Mouse (Mus musculus): Measurements from ENCODE around the gene Gpd2. TPM values are rescaled to one million over a fixed set of nuclear protein-coding genes. Genes with fewer than 3 reads are reported as not detected.
A peak's percentile ranks its signal among the peaks of the same experiment; 100 is the strongest.

Gene Gpd2
- total RNA-seq, 2 experiments from 2014 or later, result 18.7 to 20.8 TPM

DNA sequence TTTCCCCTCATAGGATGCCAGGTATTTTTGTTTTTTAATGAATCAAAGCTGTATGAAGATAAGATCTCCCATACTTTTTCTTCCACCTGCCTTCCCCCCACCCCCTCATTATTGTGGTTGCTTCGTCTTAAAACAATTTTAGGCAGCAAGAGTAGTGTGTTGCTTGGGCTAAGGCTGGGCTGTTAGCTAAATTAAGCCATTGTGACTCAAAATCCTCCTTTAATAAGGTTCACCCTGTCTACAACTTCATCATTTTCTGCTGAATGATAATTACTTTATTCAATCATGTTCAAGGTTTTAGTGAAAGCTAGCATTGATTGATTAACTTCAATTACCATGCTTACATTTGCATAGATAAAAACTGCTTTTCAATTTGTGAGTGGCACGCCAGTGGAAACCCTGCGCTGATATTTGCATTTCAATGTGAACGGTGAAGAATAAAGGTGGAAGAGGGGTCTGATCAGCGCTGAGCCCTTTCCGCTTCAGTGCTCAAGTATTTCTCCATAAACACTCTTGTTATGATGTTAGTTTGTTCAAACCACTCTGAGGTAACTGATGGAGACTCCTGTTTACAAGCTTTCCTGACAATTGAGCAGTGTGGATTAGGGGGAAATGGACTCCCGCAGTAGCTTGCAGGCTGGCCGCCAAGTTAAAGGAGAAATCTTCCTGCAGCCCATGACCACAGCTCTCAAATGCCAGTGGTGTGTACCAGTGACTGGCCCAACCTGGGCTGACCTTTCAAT, 140.9 kb downstream of the Gpd2 start:
- ATAC-seq (ENCODE audit: poor library complexity, severe bottlenecking), result no peak

DNA sequence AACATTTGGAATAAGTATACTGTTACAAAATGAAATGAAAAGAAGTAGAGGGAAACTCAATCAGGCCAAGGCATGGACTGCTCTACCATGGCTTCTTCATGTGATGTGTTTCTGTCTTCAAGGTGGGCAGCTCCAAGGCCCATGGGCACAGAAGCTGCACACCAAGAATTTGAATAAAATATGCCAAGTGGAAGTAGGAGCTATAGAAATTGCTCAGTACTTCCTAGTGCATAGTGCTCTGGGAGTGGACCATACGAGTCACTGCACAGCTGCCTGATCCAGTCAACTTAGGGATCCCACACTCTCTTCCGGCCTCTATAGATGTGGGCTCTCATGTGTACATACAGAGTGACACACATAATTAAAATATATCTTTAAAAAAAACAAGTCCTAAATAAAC, 147.2 kb downstream of the Gpd2 start:
- no peak for ATAC-seq (ENCODE audit: poor library complexity, severe bottlenecking)

- ATAC-seq (ENCODE audit: poor library complexity, severe bottlenecking), result no peak
Measured at GRCm38 (mm10) chr2:57387816-57388215, 150.4 kb downstream of the Gpd2 start.

DNA sequence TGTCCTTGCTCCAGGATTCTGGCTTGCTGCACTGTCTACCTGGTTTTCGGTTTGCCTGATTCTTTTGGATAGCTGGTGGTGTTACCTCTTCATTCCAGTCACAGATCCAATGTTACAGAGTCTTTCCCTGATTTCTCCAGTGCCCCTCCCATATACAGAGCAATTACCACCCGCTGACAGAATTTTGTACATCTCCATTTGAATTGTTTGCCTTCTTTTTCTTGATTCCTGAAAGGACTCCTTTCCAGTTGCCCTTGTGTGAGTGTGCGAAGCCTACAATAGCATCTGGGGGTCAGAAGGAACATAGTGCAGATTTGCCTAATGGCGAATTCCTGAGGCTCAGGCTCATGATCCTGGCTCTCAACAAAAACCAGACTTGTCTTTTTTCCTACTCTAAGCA, 157.6 kb downstream of the Gpd2 start:
- no peak for ATAC-seq (ENCODE audit: poor library complexity, severe bottlenecking)

- no peak for ATAC-seq (ENCODE audit: poor library complexity, severe bottlenecking)
Measured at GRCm38 (mm10) chr2:57396061-57396460, 158.6 kb downstream of the Gpd2 start.

- ATAC-seq (ENCODE audit: poor library complexity, severe bottlenecking), result no peak
Measured at GRCm38 (mm10) chr2:57397727-57398126, 160.3 kb downstream of the Gpd2 start.

DNA sequence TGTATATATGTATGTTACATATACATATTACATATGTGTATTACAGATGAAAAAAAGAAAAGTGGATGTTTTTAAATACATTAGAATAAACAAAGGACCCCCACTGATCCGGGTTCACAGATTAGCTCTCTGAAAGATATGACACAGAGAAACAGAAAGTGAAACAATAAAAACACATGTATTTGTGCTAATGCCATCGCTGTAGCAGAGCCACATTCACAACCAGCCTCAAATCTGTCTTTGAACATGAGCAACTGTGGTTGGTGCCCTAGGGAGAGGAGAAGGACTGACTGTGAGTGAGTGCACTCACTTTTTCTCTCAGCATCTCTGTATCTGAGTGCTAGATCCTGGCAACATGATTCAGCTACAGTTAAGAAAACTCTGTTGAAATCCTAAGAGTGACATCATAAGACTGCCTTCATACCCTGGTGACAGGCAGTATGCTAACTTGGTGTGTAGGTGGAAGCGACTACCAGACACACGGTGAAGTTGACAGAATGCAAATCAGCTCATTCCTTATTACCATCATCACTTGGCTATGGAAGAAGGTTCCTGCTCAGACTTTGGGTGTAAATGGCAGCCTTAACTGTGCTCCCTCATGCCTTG, 170.1 kb downstream of the Gpd2 start:
- ATAC-seq (ENCODE audit: poor library complexity, severe bottlenecking), result peak; percentile 72

DNA sequence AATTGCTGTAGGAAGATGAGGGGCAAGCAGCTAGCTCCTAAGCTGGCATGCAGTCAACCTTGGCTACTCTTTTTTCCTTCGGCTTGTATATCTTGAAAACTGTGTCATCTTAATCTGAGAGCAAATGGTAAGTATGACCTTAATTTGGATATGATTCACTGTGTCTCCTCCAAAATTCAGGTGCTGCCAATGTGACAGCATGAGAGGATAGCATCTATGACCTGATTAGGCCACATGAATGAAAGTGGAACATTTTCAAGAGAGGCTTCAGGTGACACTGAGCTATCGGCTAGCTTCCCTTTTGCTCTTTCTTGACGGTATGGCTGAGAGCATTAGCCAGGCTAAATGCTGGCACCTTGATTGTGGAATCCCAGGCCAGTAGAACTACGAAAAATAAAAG, 171.0 kb downstream of the Gpd2 start:
- no peak for ATAC-seq (ENCODE audit: poor library complexity, severe bottlenecking)

DNA sequence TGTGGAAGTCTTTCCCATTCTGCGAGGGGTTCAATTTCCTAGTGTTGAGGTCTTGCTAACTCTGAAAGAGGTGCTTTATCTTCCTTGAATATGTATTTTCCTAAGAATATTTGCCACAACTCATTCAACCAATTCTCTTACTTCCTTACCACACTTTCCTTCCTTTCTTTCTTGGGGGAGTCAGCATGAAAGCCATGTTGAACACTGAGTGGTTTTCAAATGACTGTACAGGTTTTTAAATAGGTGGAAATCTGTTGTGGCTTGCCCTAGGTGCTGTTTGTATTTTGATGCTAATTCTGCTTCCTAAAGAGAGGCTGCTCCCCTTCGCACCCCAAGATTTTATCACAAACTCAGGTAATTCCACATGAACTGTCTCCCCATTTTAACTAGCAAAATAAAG, 174.1 kb downstream of the Gpd2 start:
- no peak for ATAC-seq (ENCODE audit: poor library complexity, severe bottlenecking)

DNA sequence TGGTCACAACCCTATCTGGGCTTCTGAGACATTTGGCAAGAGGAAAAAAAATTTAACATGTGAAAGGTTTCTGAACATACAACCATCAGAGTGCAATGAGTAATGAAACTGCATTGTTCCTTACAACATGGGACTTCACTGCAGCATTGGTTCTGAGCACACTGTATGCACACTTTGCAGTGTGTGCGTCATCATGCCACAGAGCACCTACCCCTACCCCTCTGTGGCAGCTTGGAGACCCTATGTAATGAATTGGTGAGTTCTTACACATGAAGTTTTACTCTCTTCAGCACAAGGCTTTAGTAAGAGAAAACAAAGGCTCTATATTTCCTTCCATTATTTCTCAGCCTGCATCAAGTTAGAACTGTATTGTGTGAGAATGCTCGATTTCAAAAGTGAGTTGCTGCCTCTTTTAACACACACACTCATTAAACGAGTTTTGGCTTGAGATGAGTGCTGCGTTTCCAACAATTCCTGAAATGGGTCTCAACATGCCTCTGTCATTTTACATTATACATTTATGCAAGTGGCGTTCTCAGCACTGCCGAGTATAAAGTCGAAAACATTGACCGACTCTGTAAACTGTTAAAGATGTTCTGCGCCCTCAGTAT, 177.2 kb downstream of the Gpd2 start:
- ATAC-seq (ENCODE audit: poor library complexity, severe bottlenecking), result no peak

- ATAC-seq (ENCODE audit: poor library complexity, severe bottlenecking), result no peak
Measured at GRCm38 (mm10) chr2:57416711-57417110, 179.3 kb downstream of the Gpd2 start.

Other genes with a start within 250 kb of the Gpd2 start
- 1.9 and 6.6 TPM in 2 replicates for gene Nr4a2, start 113.6 kb upstream of the Gpd2 start, total RNA-seq (2015)
- 1.7 and 1.8 TPM in 2 replicates for gene Nr4a2, start 113.6 kb upstream of the Gpd2 start, total RNA-seq (2017)